Mouse (Mus musculus) thymus, adult 18-20 months (tissue): ENCODE measurements around the gene Sec24b.

Experiments
- DNase-seq, 2 experiments: peaks; one replicate each; pipeline ENCODE4 v3.0.0; 2022; ENCODE audit warnings: mixed read lengths in 2 of 2

Sec24b gene

GRCm38 (mm10) chr3:129970529-129971515, 90.5 kb downstream of the Sec24b start:
- no peak for DNase-seq

- DNase-seq = peak; percentile 32 to 40
Observed at GRCm38 (mm10) chr3:129969432-129970395, 91.6 kb downstream of the Sec24b start, which contains the start of gene Mcub. Gene Mcub, minus strand, starts transcription at chr3:129970206.

GRCm38 (mm10) chr3:129969031-129969430, 92.3 kb downstream of the Sec24b start:
- DNase-seq = no peak

- DNase-seq = no peak
Observed at GRCm38 (mm10) chr3:129967874-129968273, 93.5 kb downstream of the Sec24b start.

GRCm38 (mm10) chr3:129964681-129965080, 96.7 kb downstream of the Sec24b start:
- no peak for DNase-seq

- DNase-seq = no peak
Observed at GRCm38 (mm10) chr3:129962533-129962932, 98.8 kb downstream of the Sec24b start.

GRCm38 (mm10) chr3:129953296-129953695, 108.1 kb downstream of the Sec24b start:
- no peak for DNase-seq

- DNase-seq = no peak
Observed at GRCm38 (mm10) chr3:129949158-129949773, 112.1 kb downstream of the Sec24b start.

- no peak for DNase-seq
Observed at GRCm38 (mm10) chr3:129948359-129948758, 113.0 kb downstream of the Sec24b start.

- DNase-seq = no peak
Observed at GRCm38 (mm10) chr3:129946217-129946914, 115.0 kb downstream of the Sec24b start.

GRCm38 (mm10) chr3:129943813-129944212, 117.5 kb downstream of the Sec24b start:
- no peak for DNase-seq

GRCm38 (mm10) chr3:129941291-129941690, 120.1 kb downstream of the Sec24b start:
- no peak for DNase-seq

- no peak for DNase-seq
Observed at GRCm38 (mm10) chr3:129940780-129941179, 120.6 kb downstream of the Sec24b start.

- no peak for DNase-seq
Observed at GRCm38 (mm10) chr3:129939058-129939457, 122.3 kb downstream of the Sec24b start.

GRCm38 (mm10) chr3:129937848-129938247, 123.5 kb downstream of the Sec24b start:
- no peak for DNase-seq

- no peak for DNase-seq
Observed at GRCm38 (mm10) chr3:129936561-129936960, 124.8 kb downstream of the Sec24b start.
